Mouse (Mus musculus) layer of hippocampus, adult 9-11 months (tissue): ENCODE data around the gene Ncdn.

ENCODE experiments used
- DNase-seq: peaks from one replicate; pipeline ENCODE4 v3.0.0; 2022

Gene Ncdn

GRCm38 (mm10) chr4:126753268-126754230 lies at the start of gene Ncdn, which contains the start of gene AU040320:
Gene Ncdn (minus strand): TSS chr4:126753438.
Gene AU040320 (plus strand): TSS chr4:126753544.
- peak; percentile 98 for DNase-seq

GRCm38 (mm10) chr4:126802174-126802573 lies 48.9 kb upstream of the Ncdn start:
- DNase-seq, result no peak

GRCm38 (mm10) chr4:126792341-126793102 lies 39.3 kb upstream of the Ncdn start:
- peak; percentile 73 for DNase-seq

- DNase-seq, result peak; percentile 81
Measured at GRCm38 (mm10) chr4:126782996-126783395, 29.8 kb upstream of the Ncdn start.

GRCm38 (mm10) chr4:126782512-126782911 lies 29.3 kb upstream of the Ncdn start:
- no peak for DNase-seq

GRCm38 (mm10) chr4:126781871-126782270 lies 28.6 kb upstream of the Ncdn start:
- DNase-seq, result no peak

GRCm38 (mm10) chr4:126779826-126780775 lies 26.9 kb upstream of the Ncdn start:
- DNase-seq, result no peak

- DNase-seq, result no peak
Measured at GRCm38 (mm10) chr4:126779148-126779581, 25.9 kb upstream of the Ncdn start.

GRCm38 (mm10) chr4:126775182-126775581 lies 21.9 kb upstream of the Ncdn start:
- DNase-seq, result no peak

- no peak for DNase-seq
Measured at GRCm38 (mm10) chr4:126773871-126774270, 20.6 kb upstream of the Ncdn start.

- no peak for DNase-seq
Measured at GRCm38 (mm10) chr4:126770831-126771230, 17.6 kb upstream of the Ncdn start.

- DNase-seq, result no peak
Measured at GRCm38 (mm10) chr4:126769800-126770563, 16.7 kb upstream of the Ncdn start.

GRCm38 (mm10) chr4:126763483-126763882 lies 10.2 kb upstream of the Ncdn start:
- DNase-seq, result no peak

GRCm38 (mm10) chr4:126762586-126763359 lies 9.5 kb upstream of the Ncdn start:
- no peak for DNase-seq

GRCm38 (mm10) chr4:126759435-126759834 lies 6.2 kb upstream of the Ncdn start:
- DNase-seq, result no peak

GRCm38 (mm10) chr4:126758299-126758698 lies 5.1 kb upstream of the Ncdn start:
- no peak for DNase-seq

GRCm38 (mm10) chr4:126756766-126757165 lies 3.5 kb upstream of the Ncdn start:
- peak; percentile 47 for DNase-seq

GRCm38 (mm10) chr4:126754736-126755374 lies 1.6 kb upstream of the Ncdn start:
- DNase-seq, result no peak

GRCm38 (mm10) chr4:126754231-126754611 lies 983 bp upstream of the Ncdn start:
- DNase-seq, result no peak

GRCm38 (mm10) chr4:126752608-126753141 lies 563 bp downstream of the Ncdn start:
- peak; percentile 44 for DNase-seq
